Mouse (Mus musculus): ENCODE measurements at regions not wholly inside any gene's neighbourhood (a gene's known extent, or its start where the extent isn't known, plus 50 kb on each side); places are given as distances from the start of the nearest gene placed in this dataset.

- TF ChIP-seq POLR2A (IDR thresholded peaks at IDR 0.05; ENCODE audit: control insufficient read depth, low read depth, low read length): no peak
- TF ChIP-seq CTCF (IDR thresholded peaks at IDR 0.05; ENCODE audit: control insufficient read depth, insufficient read depth, insufficient replicate concordance, low read depth, low read length): no peak
Observed at GRCm38 (mm10) chrX:99249038-99249607, 113.2 kb downstream of the Efnb1 start.
